Mouse (Mus musculus) MEL (cell line): ENCODE measurements around the gene Mfap1a.

Experiments
- CTCF ChIP-seq, 3 experiments: IDR thresholded peaks in 2 of 3; conservative IDR thresholded peaks in 1 of 3; 2 replicates each; pipeline ENCODE4 v1.5.1; 2011 to 2012; ENCODE audit warnings: low read length in 3 of 3, low read depth in 2 of 3, mild to moderate bottlenecking in 2 of 3, improper control_type of control experiment in 1 of 3, inconsistent platforms in 1 of 3, mixed read lengths in 1 of 3, moderate library complexity in 1 of 3; ENCODE audit not compliant: control insufficient read depth in 1 of 3, insufficient read depth in 1 of 3, poor library complexity in 1 of 3, severe bottlenecking in 1 of 3
- E2F4 ChIP-seq: IDR thresholded peaks from 2 replicates; pipeline ENCODE4 v1.6.1; 2011; ENCODE audit warnings: low read depth, low read length, improper control_type of control experiment, borderline replicate concordance
- MAX ChIP-seq: IDR thresholded peaks from 2 replicates; pipeline ENCODE4 v1.6.1; 2011; ENCODE audit warnings: low read length, improper control_type of control experiment

- TF ChIP-seq E2F4, result no peak
- no peak for TF ChIP-seq MAX
- TF ChIP-seq CTCF (IDR thresholded peaks at IDR 0.05 in 2 of 3, conservative IDR thresholded peaks at IDR 0.05 in 1 of 3; ENCODE audit: control insufficient read depth in 1 of 3, insufficient read depth in 1 of 3, low read depth in 2 of 3, low read length in 3 of 3, poor library complexity in 1 of 3, severe bottlenecking in 1 of 3), result no peak
Measured at GRCm38 (mm10) chr2:121446506-121446905, 60.0 kb downstream of the Mfap1a start.
